Mouse (Mus musculus) small intestine, adult 2 months (tissue): ENCODE results near the gene Vamp8.

Experiments
- CTCF ChIP-seq: fragments of 200-500 bp; IDR thresholded peaks from 2 replicates; pipeline ENCODE4 v1.5.1; 2012; ENCODE audit warnings: low read depth, mild to moderate bottlenecking, control low read depth, inconsistent platforms, low read length, moderate library complexity, mixed read lengths; ENCODE audit not compliant: insufficient replicate concordance, insufficient read length; ENCODE audit errors: extremely low read depth
- POLR2A ChIP-seq: fragments of 200-500 bp; IDR thresholded peaks from 2 replicates; pipeline ENCODE4 v1.6.1; 2012; ENCODE audit warnings: low read depth, mild to moderate bottlenecking, control low read depth, inconsistent platforms, low read length, moderate library complexity

- TF ChIP-seq POLR2A = no peak
- TF ChIP-seq CTCF = no peak
These were observed 48.4 kb upstream of the Vamp8 start for GRCm38 (mm10) chr6:72438862-72439354.
